In genomic region chr4:114465641-114466040, GRCm38 (mm10) we compare ENCODE assay signal across 16 mouse cellular contexts. TPM values are rescaled to one million over a fixed set of nuclear protein-coding genes. Genes with fewer than 3 reads are reported as not detected.
DNase-seq lines count a peak whose midpoint lies in the region; ATAC-seq and TF ChIP-seq lines count a peak whose summit lies in the region.
"Had no signal": no experiment of that assay in that cellular context is flagged by ENCODE, and none has a peak within 500 bp of the region (broad histone marks: within the 10 kb centered on the region; RNA-seq: fewer than 3 reads in every experiment).

No protein-coding gene starts in this region.

- no peak overlapping the region for H3K9ac ChIP-seq in lung, embryonic 14.5 days
- H3K9ac ChIP-seq: heart, embryonic 15.5 days; intestine, embryonic 15.5 days; limb, embryonic 15.5 days had no signal

- H3K4me2 ChIP-seq in lung, embryonic 14.5 days, result no peak overlapping the region
- H3K4me2 ChIP-seq: heart, embryonic 15.5 days; intestine, embryonic 15.5 days; limb, embryonic 15.5 days had no signal

- no peaks in the 10 kb centered on the region for H3K36me3 ChIP-seq in lung, embryonic 14.5 days (ENCODE audit: insufficient read depth)
- H3K36me3 ChIP-seq: G1E; heart, embryonic 15.5 days; intestine, embryonic 15.5 days; limb, embryonic 15.5 days had no signal

- no peak for TF ChIP-seq CTCF in lung, embryonic 14.5 days (IDR thresholded peaks at IDR 0.05; ENCODE audit: low read depth)
- no peak for TF ChIP-seq CTCF in lung, adult 2 months (IDR thresholded peaks at IDR 0.05; ENCODE audit: insufficient read depth, low read length)

- WGBS in lung, embryonic 14.5 days, result 28% methylated on average over 2 of the region's 2 CpGs
- 39% methylated on average over 2 of the region's 2 CpGs for WGBS in lung, adult 2 months

- no peak for ATAC-seq in lung, embryonic 14.5 days (ENCODE audit: insufficient read depth)
- no peak for ATAC-seq in megakaryocyte-erythroid progenitor cell, adult 5-6 weeks (replicated peaks; ENCODE audit: low FRiP score, low TSS enrichment, poor library complexity, severe bottlenecking)
- ATAC-seq: intestine, embryonic 15.5 days had no signal

- TF ChIP-seq POLR2A in lung, adult 2 months (IDR thresholded peaks at IDR 0.05; ENCODE audit: borderline replicate concordance, extremely low read depth, low read depth, low read length), result no peak

- H3K4me1 ChIP-seq in lung, embryonic 14.5 days (ENCODE audit: insufficient read depth), result peaks cover 8% of the 10 kb centered on the region
- H3K4me1 ChIP-seq in lung, adult 2 months (ENCODE audit: control insufficient read depth, insufficient read depth, low read length), result peaks cover 2% of the 10 kb centered on the region; the same call in 1 of the 2 replicates

- DNase-seq in cerebellum, postnatal 14 days, result peak; percentile 47 to 57
- no peak for DNase-seq in cerebellum, adult 11-12 months
- DNase-seq in lung, embryonic 14.5 days, result peak; percentile 62
- no peak for DNase-seq in lung, adult 2 months
- DNase-seq in adrenal gland, adult 18-20 months (ENCODE audit: low spot score in 2 of 2), result peak; percentile 11 to 43
- DNase-seq in kidney, adult 8-10 months, result peak; percentile 58 to 70
- no peak for DNase-seq in thymus, postnatal 0 days (ENCODE audit: low spot score)
- DNase-seq: B cell, adult 2 months; lung, postnatal 4 days; spleen, adult 18-20 months had no signal

- no peaks in the 10 kb centered on the region for H3K27me3 ChIP-seq in lung, embryonic 14.5 days (ENCODE audit: insufficient read depth, low read length)

- H3K9me3 ChIP-seq in lung, embryonic 14.5 days (ENCODE audit: low read depth, low read length), result no peaks in the 10 kb centered on the region
- H3K9me3 ChIP-seq: heart, embryonic 15.5 days; intestine, embryonic 15.5 days; limb, embryonic 15.5 days had no signal

- no peak overlapping the region for H3K4me3 ChIP-seq in lung, embryonic 14.5 days (ENCODE audit: low read depth, low read length)
- H3K4me3 ChIP-seq in lung, adult 2 months (replicated peaks; ENCODE audit: extremely low read depth, low read depth, low read length), result no peak overlapping the region
- H3K4me3 ChIP-seq: heart, embryonic 15.5 days; intestine, embryonic 15.5 days; left cerebral cortex, adult 2 months; limb, embryonic 15.5 days had no signal

- H3K27ac ChIP-seq in lung, embryonic 14.5 days (ENCODE audit: low read depth), result no peak overlapping the region
- H3K27ac ChIP-seq: heart, embryonic 15.5 days; intestine, embryonic 15.5 days; left cerebral cortex, adult 2 months; limb, embryonic 15.5 days had no signal

RNA-seq across cellular contexts. Expression of gene Trabd2b, which starts 59.1 kb away (rescaled TPM):
- polyA plus RNA-seq in lung, embryonic 14.5 days (2014; fragmentation: Nextera tagmentation; extraction: Ambion mirVana), result 4.6 and 4.7 TPM in 2 replicates
- 6.7 and 7.8 TPM in 2 replicates for polyA plus RNA-seq in lung, adult 2 months (2012; rRNA removed)
- 1 to 10 TPM; 1.4 to 4.7 TPM for total RNA-seq in adrenal gland, adult 18-20 months (2021)
- polyA plus RNA-seq in thymus, postnatal 0 days (2015; fragmentation: Nextera tagmentation; extraction: Ambion mirVana), result 0.12 and 0.17 TPM in 2 replicates
- not detected in 2 replicates for total RNA-seq in megakaryocyte-erythroid progenitor cell, adult 5-6 weeks (2014; fragmentation: Nextera tagmentation)
- total RNA-seq in megakaryocyte-erythroid progenitor cell, adult 5-6 weeks (2017), result not detected in 2 replicates
- polyA plus RNA-seq: G1E had no signal

Comparison
In these comparisons a context has a peak if more than half of its experiments do, and no peak if none do; other contexts are left out.
1. DNase-seq: peak in cerebellum, postnatal 14 days (2 of 2), lung, embryonic 14.5 days (single experiment), adrenal gland, adult 18-20 months (2 of 2) and kidney, adult 8-10 months (2 of 2); none in cerebellum, adult 11-12 months (single experiment), lung, adult 2 months (single experiment) and thymus, postnatal 0 days (single experiment).